Mouse (Mus musculus): ENCODE measurements around the gene Dab2. TPM values are rescaled to one million over a fixed set of nuclear protein-coding genes. Genes with fewer than 3 reads are reported as not detected.

Gene Dab2
- polyA plus RNA-seq, 1 experiment, result 9.8 TPM

- Histone ChIP-seq H3K27ac (ENCODE audit: control insufficient read depth, insufficient read depth, low read depth, low read length, poor library complexity) (no peak overlapping the region), H3K4me3 (replicated peaks; ENCODE audit: control insufficient read depth, low read depth, low read length) (no peak overlapping the region), H3K4me1 (ENCODE audit: control insufficient read depth, insufficient read depth, low read length) (no peaks in the 10 kb centered on the region)
- 69% methylated on average over 2 of the region's 2 CpGs for WGBS
- no peak for TF ChIP-seq CTCF (IDR thresholded peaks at IDR 0.05; ENCODE audit: control insufficient read depth, insufficient read depth, low read length)
- TF ChIP-seq POLR2A (IDR thresholded peaks at IDR 0.05; ENCODE audit: borderline replicate concordance, control insufficient read depth, low read depth, low read length), result no peak
These were observed 31.8 kb downstream of the Dab2 start for GRCm38 (mm10) chr15:6331380-6331779.

- Histone ChIP-seq H3K4me1 (ENCODE audit: control insufficient read depth, insufficient read depth, low read length) (no peaks in the 10 kb centered on the region), H3K27ac (ENCODE audit: control insufficient read depth, insufficient read depth, low read depth, low read length, poor library complexity) (no peak overlapping the region), H3K4me3 (replicated peaks; ENCODE audit: control insufficient read depth, low read depth, low read length) (no peak overlapping the region)
- WGBS, result 15% methylated on average over 1 of the region's 1 CpGs
- no peak for TF ChIP-seq POLR2A (IDR thresholded peaks at IDR 0.05; ENCODE audit: borderline replicate concordance, control insufficient read depth, low read depth, low read length)
- TF ChIP-seq CTCF (IDR thresholded peaks at IDR 0.05; ENCODE audit: control insufficient read depth, insufficient read depth, low read length), result no peak
These were observed 35.1 kb downstream of the Dab2 start for GRCm38 (mm10) chr15:6334664-6335206.

DNA sequence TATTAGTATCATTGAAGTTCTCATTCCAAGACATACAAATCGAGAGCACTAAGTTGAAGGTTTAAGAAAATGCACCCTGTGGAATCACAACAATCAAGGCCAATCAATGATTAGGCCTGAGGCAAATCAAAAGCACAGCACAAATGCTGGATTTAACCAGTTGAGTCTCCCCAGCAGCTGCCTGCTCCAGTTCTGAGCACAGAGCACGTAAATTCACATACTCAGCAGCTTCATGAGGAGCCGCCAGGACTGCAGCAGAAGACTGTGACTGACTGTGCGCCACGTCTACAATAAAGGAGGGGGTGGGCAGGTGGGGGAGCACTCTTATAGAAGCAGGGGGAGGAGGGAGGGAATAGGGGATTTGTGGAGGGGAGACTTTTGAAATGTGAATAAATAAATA lies 40.2 kb downstream of the Dab2 start:
- H3K4me3 ChIP-seq (replicated peaks; ENCODE audit: control insufficient read depth, low read depth, low read length), result no peak overlapping the region
- no peaks in the 10 kb centered on the region; the same call in 1 of the 2 replicates for H3K4me1 ChIP-seq (ENCODE audit: control insufficient read depth, insufficient read depth, low read length)
- 82% methylated on average over 5 of the region's 5 CpGs for WGBS
- TF ChIP-seq CTCF (IDR thresholded peaks at IDR 0.05; ENCODE audit: control insufficient read depth, insufficient read depth, low read length), result no peak
- no peak for TF ChIP-seq POLR2A (IDR thresholded peaks at IDR 0.05; ENCODE audit: borderline replicate concordance, control insufficient read depth, low read depth, low read length)
- H3K27ac ChIP-seq (ENCODE audit: control insufficient read depth, insufficient read depth, low read depth, low read length, poor library complexity), result no peak overlapping the region

- Histone ChIP-seq H3K4me1 (ENCODE audit: control insufficient read depth, insufficient read depth, low read length) (no peaks in the 10 kb centered on the region; the same call in 1 of the 2 replicates), H3K4me3 (replicated peaks; ENCODE audit: control insufficient read depth, low read depth, low read length) (no peak overlapping the region), H3K27ac (ENCODE audit: control insufficient read depth, insufficient read depth, low read depth, low read length, poor library complexity) (no peak overlapping the region)
- WGBS, result 74% methylated on average over 6 of the region's 6 CpGs
- TF ChIP-seq POLR2A (IDR thresholded peaks at IDR 0.05; ENCODE audit: borderline replicate concordance, control insufficient read depth, low read depth, low read length) (no peak), CTCF (IDR thresholded peaks at IDR 0.05; ENCODE audit: control insufficient read depth, insufficient read depth, low read length) (no peak)
These were observed 40.8 kb downstream of the Dab2 start for GRCm38 (mm10) chr15:6340347-6340746.

DNA sequence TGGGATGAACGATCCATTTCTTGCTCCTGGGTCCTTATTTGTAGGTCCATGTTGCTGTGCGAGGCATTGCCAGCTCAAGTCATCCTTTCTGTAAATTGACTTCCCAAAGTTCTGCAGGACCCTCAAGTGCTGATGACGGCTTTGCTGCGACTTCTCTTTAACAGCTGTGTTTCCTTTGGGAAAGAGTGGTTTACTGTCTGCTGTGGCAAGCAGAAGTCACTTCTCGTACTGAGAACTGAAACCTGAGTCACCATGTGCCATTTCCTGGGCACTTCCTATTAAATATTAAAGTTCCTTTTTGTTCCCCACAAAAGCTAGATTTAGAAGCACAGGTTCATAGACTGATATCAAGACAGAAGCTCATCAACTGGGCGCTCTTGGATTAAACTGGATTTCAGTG lies 41.8 kb downstream of the Dab2 start:
- H3K27ac ChIP-seq (ENCODE audit: control insufficient read depth, insufficient read depth, low read depth, low read length, poor library complexity), result no peak overlapping the region
- H3K4me3 ChIP-seq (replicated peaks; ENCODE audit: control insufficient read depth, low read depth, low read length), result no peak overlapping the region
- no peaks in the 10 kb centered on the region; the same call in 1 of the 2 replicates for H3K4me1 ChIP-seq (ENCODE audit: control insufficient read depth, insufficient read depth, low read length)
- TF ChIP-seq CTCF (IDR thresholded peaks at IDR 0.05; ENCODE audit: control insufficient read depth, insufficient read depth, low read length) (no peak), POLR2A (IDR thresholded peaks at IDR 0.05; ENCODE audit: borderline replicate concordance, control insufficient read depth, low read depth, low read length) (no peak)
- 19% methylated on average over 6 of the region's 6 CpGs for WGBS

DNA sequence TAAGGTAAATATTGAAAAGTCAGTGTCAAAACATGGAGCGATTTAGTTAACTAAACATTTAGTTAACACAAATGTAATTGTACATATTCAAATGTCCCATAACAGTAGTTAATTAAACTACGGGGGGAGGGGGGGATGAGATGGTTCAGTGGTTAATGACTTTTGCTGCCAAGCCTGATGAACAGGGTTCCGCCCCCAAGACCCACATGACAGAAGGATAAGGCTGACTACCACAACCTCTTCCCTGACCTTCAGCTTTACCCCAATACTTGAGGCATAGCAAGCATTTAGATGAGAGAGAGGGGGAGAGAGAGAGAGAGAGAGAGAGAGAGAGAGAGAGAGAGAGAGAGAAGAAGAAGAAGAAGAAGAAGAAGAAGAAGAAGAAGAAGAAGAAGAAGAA lies 54.3 kb downstream of the Dab2 start:
- TF ChIP-seq POLR2A (IDR thresholded peaks at IDR 0.05; ENCODE audit: borderline replicate concordance, control insufficient read depth, low read depth, low read length) (no peak), CTCF (IDR thresholded peaks at IDR 0.05; ENCODE audit: control insufficient read depth, insufficient read depth, low read length) (no peak)
- 76% methylated on average over 3 of the region's 3 CpGs for WGBS
- Histone ChIP-seq H3K4me1 (ENCODE audit: control insufficient read depth, insufficient read depth, low read length) (no peaks in the 10 kb centered on the region), H3K4me3 (replicated peaks; ENCODE audit: control insufficient read depth, low read depth, low read length) (no peak overlapping the region), H3K27ac (ENCODE audit: control insufficient read depth, insufficient read depth, low read depth, low read length, poor library complexity) (no peak overlapping the region)

GRCm38 (mm10) chr15:6359859-6360258 lies 60.3 kb downstream of the Dab2 start:
- Histone ChIP-seq H3K27ac (ENCODE audit: control insufficient read depth, insufficient read depth, low read depth, low read length, poor library complexity) (no peak overlapping the region), H3K4me1 (ENCODE audit: control insufficient read depth, insufficient read depth, low read length) (no peaks in the 10 kb centered on the region), H3K4me3 (replicated peaks; ENCODE audit: control insufficient read depth, low read depth, low read length) (no peak overlapping the region)
- 78% methylated on average over 2 of the region's 2 CpGs for whole genome bisulfite sequencing
- TF ChIP-seq POLR2A (IDR thresholded peaks at IDR 0.05; ENCODE audit: borderline replicate concordance, control insufficient read depth, low read depth, low read length), result no peak
- TF ChIP-seq CTCF (IDR thresholded peaks at IDR 0.05; ENCODE audit: control insufficient read depth, insufficient read depth, low read length), result no peak

DNA sequence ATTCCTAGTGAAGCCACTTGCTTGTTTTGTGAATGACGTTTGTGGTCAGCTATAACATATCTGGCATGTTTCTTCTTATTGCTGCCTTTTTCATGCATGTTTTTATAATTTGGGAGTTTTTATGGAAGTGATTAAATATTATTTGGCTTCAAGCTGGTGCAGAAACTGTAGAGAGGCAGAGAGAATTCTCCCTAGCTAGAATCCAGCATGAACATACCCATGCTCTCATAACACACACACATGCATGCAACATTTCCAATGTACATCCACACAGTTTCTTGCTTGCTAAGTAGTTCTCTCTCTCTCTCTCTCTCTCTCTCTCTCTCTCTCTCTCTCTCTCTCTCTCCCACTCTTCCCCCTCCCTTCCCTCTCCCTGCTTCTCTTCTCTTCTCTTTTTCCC lies 70.4 kb downstream of the Dab2 start:
- H3K27ac ChIP-seq (ENCODE audit: control insufficient read depth, insufficient read depth, low read depth, low read length, poor library complexity), result no peak overlapping the region
- WGBS, result 40% methylated on average over 1 of the region's 1 CpGs
- no peak overlapping the region for H3K4me3 ChIP-seq (replicated peaks; ENCODE audit: control insufficient read depth, low read depth, low read length)
- no peak for TF ChIP-seq POLR2A (IDR thresholded peaks at IDR 0.05; ENCODE audit: borderline replicate concordance, control insufficient read depth, low read depth, low read length)
- no peak for TF ChIP-seq CTCF (IDR thresholded peaks at IDR 0.05; ENCODE audit: control insufficient read depth, insufficient read depth, low read length)
- no peaks in the 10 kb centered on the region for H3K4me1 ChIP-seq (ENCODE audit: control insufficient read depth, insufficient read depth, low read length)

GRCm38 (mm10) chr15:6371486-6371885 lies 71.9 kb downstream of the Dab2 start:
- Histone ChIP-seq H3K4me3 (replicated peaks; ENCODE audit: control insufficient read depth, low read depth, low read length) (no peak overlapping the region), H3K4me1 (ENCODE audit: control insufficient read depth, insufficient read depth, low read length) (no peaks in the 10 kb centered on the region), H3K27ac (ENCODE audit: control insufficient read depth, insufficient read depth, low read depth, low read length, poor library complexity) (no peak overlapping the region)
- TF ChIP-seq POLR2A (IDR thresholded peaks at IDR 0.05; ENCODE audit: borderline replicate concordance, control insufficient read depth, low read depth, low read length) (no peak), CTCF (IDR thresholded peaks at IDR 0.05; ENCODE audit: control insufficient read depth, insufficient read depth, low read length) (no peak)
- WGBS, result 71% methylated on average over 2 of the region's 2 CpGs
